Mouse (Mus musculus): ENCODE measurements around the gene Ptprm. TPM values are rescaled to one million over a fixed set of nuclear protein-coding genes. Genes with fewer than 3 reads are reported as not detected.

The Ptprm gene
- 17.2 and 19.7 TPM in 2 replicates for polyA plus RNA-seq (2015; fragmentation: Nextera tagmentation; extraction: Ambion mirVana)

DNA sequence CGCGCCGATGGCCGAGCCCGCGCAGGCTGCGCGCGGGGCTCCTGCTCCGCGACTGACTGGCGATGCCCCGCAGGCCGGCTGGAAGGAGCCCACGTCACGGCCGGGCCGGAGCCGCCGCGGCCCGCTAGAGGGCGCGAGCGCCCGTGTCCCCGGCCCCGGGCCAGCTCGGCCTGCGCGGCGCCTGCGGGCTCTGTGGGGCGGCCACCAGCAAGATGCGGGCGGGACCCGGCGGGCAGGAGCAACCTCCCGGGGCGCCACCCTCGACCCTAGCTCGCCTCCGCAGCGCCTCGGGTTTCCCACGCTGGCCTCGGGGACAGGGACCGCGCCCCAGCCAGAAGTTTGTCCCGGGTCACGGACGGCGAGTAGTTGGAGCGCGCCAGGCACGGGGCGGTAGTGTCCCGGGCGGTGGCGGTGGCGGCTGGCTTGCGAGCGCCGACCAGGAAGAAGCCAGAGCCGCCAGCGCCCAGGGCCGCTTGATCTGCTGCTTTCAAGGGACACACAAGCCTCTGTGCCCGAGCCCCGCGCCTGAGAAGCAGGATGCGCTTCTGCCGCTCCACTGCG lies at the start of gene Ptprm:
TSS of gene Ptprm (minus strand) at position 7 of the 561 bp plus-strand sequence.
- Histone ChIP-seq H3K27me3 (ENCODE audit: control insufficient read depth, insufficient read depth, low read depth, low read length) (peaks cover 4% of the 10 kb centered on the region), H3K4me2 (ENCODE audit: low read length) (peak within 1 kb of the TSS; percentile 94), H3K4me3 (ENCODE audit: low read depth, low read length) (peak within 1 kb of the TSS; percentile 74), H3K36me3 (ENCODE audit: control insufficient read depth, insufficient read depth, low read length) (no peaks in the 10 kb centered on the region), H3K4me1 (ENCODE audit: control insufficient read depth, insufficient read depth, low read length) (peaks cover 15% of the 10 kb centered on the region), H3K27ac (ENCODE audit: low read length) (peak within 1 kb of the TSS; percentile 76), H3K9ac (ENCODE audit: low read depth, low read length) (peak within 1 kb of the TSS; percentile 84), H3K9me3 (replicated peaks; ENCODE audit: control insufficient read depth, low read length, poor library complexity, severe bottlenecking) (no peaks in the 10 kb centered on the region)
- WGBS, result under 1% methylated on average over 69 of the region's 73 CpGs
- ATAC-seq, result peak; percentile 95

DNA sequence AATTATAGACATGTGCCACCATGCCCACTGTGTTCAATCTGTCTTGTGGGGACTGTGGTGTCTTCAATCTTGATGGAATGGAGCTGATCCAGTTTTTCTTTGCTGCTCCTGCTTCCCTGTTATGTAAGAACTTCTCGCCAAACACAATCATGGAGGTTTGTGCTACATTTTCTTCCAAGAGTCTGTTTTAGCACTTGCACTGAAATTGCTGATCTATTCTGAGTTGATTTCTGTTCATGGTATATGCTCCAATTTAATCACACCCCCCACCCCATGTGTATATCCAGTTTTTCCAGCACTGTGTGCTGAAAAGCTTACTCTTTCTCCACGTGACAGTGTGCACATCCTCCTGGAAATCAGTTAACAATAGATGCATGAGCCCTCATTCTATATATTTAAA lies 41.9 kb upstream of the Ptprm start:
- H3K9me3 ChIP-seq (replicated peaks; ENCODE audit: control insufficient read depth, low read length, poor library complexity, severe bottlenecking), result no peaks in the 10 kb centered on the region
- H3K36me3 ChIP-seq (ENCODE audit: control insufficient read depth, insufficient read depth, low read length), result no peaks in the 10 kb centered on the region
- H3K4me3 ChIP-seq (ENCODE audit: low read depth, low read length), result no peak overlapping the region
- ATAC-seq, result no peak
- H3K4me2 ChIP-seq (ENCODE audit: low read length), result no peak overlapping the region
- 86% methylated on average over 2 of the region's 2 CpGs for WGBS
- H3K27me3 ChIP-seq (ENCODE audit: control insufficient read depth, insufficient read depth, low read depth, low read length), result no peaks in the 10 kb centered on the region
- no peak overlapping the region for H3K9ac ChIP-seq (ENCODE audit: low read depth, low read length)
- no peak overlapping the region for H3K27ac ChIP-seq (ENCODE audit: low read length)
- no peaks in the 10 kb centered on the region; the same call in 1 of the 2 replicates for H3K4me1 ChIP-seq (ENCODE audit: control insufficient read depth, insufficient read depth, low read length)

DNA sequence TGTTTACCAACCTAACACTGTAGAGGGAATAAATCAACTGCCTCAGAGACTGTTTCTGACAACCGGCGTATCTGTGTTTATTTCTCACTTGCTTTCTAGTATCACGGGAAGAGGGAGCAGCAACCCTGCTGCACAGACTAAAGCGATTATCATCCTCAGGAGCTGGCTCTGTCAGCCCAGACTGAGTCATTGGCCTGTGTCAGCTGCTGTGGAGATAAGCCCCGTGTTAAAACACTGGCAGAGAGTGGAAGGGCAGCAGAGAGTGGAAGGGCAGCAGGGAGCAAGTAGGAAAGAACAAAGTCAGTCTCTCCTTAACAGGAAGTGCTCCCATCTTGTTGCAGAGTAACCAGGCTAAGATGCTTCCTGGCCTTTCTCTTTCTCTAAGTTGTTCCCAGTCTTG lies 36.6 kb upstream of the Ptprm start:
- Histone ChIP-seq H3K4me1 (ENCODE audit: control insufficient read depth, insufficient read depth, low read length) (no peaks in the 10 kb centered on the region; the same call in 1 of the 2 replicates), H3K36me3 (ENCODE audit: control insufficient read depth, insufficient read depth, low read length) (no peaks in the 10 kb centered on the region), H3K27me3 (ENCODE audit: control insufficient read depth, insufficient read depth, low read depth, low read length) (no peaks in the 10 kb centered on the region), H3K9me3 (replicated peaks; ENCODE audit: control insufficient read depth, low read length, poor library complexity, severe bottlenecking) (no peaks in the 10 kb centered on the region), H3K4me3 (ENCODE audit: low read depth, low read length) (no peak overlapping the region), H3K4me2 (ENCODE audit: low read length) (no peak overlapping the region), H3K27ac (ENCODE audit: low read length) (no peak overlapping the region), H3K9ac (ENCODE audit: low read depth, low read length) (no peak overlapping the region)
- 55% methylated on average over 5 of the region's 5 CpGs for WGBS
- ATAC-seq, result no peak

DNA sequence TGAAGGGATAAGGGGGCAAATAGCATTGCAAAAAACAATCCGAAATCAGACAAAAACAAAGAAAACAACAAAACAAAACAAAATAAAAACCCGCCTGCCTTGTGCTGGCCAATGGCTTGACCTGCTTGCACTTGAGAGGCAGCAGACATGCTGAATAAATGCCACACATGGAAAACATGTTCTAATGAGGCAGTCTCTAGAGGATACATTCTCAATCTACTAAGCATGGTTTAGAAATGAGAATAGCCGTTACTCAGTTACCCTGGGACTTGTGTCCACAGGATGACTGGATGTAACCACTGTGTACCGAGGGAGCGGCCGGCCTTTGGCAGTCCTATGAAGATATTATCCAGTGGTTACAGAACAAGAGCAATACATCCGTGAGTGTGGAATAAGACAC lies 33.9 kb upstream of the Ptprm start:
- no peak for ATAC-seq

DNA sequence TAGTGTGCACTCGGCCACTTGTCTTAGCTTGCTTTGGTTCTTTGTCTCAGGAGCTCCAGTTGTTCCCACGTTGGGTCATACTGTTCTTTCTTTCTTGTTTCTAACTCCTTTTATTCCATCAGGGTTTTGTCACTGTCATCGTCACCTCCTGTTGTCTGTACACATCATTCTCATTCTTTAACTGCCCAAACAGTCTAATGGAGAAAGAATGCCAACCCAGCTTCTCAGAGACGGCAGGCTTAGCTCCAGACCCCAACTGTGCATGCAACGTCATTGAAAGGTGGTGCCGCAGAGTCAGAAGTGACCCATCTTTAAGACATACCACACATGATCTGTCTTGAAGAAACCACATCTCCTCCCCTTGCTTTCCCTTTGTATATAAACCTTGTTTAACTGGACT lies 31.0 kb upstream of the Ptprm start:
- H3K27me3 ChIP-seq (ENCODE audit: control insufficient read depth, insufficient read depth, low read depth, low read length), result no peaks in the 10 kb centered on the region
- ATAC-seq, result no peak
- no peaks in the 10 kb centered on the region for H3K36me3 ChIP-seq (ENCODE audit: control insufficient read depth, insufficient read depth, low read length)
- no peak overlapping the region for H3K4me3 ChIP-seq (ENCODE audit: low read depth, low read length)
- H3K27ac ChIP-seq (ENCODE audit: low read length), result no peak overlapping the region
- H3K4me2 ChIP-seq (ENCODE audit: low read length), result no peak overlapping the region
- no peaks in the 10 kb centered on the region for H3K9me3 ChIP-seq (replicated peaks; ENCODE audit: control insufficient read depth, low read length, poor library complexity, severe bottlenecking)
- 54% methylated on average over 6 of the region's 6 CpGs for WGBS
- no peaks in the 10 kb centered on the region for H3K4me1 ChIP-seq (ENCODE audit: control insufficient read depth, insufficient read depth, low read length)
- no peak overlapping the region for H3K9ac ChIP-seq (ENCODE audit: low read depth, low read length)

More for the DNA sequence above, 33.9 kb upstream of the Ptprm start:
- H3K36me3 ChIP-seq (ENCODE audit: control insufficient read depth, insufficient read depth, low read length), result no peaks in the 10 kb centered on the region
- no peaks in the 10 kb centered on the region for H3K9me3 ChIP-seq (replicated peaks; ENCODE audit: control insufficient read depth, low read length, poor library complexity, severe bottlenecking)
- WGBS, result 65% methylated on average over 7 of the region's 7 CpGs
- H3K4me1 ChIP-seq (ENCODE audit: control insufficient read depth, insufficient read depth, low read length), result no peaks in the 10 kb centered on the region; the same call in 1 of the 2 replicates
- H3K9ac ChIP-seq (ENCODE audit: low read depth, low read length), result no peak overlapping the region
- no peak overlapping the region for H3K27ac ChIP-seq (ENCODE audit: low read length)
- H3K4me2 ChIP-seq (ENCODE audit: low read length), result no peak overlapping the region
- H3K27me3 ChIP-seq (ENCODE audit: control insufficient read depth, insufficient read depth, low read depth, low read length), result no peaks in the 10 kb centered on the region
- H3K4me3 ChIP-seq (ENCODE audit: low read depth, low read length), result no peak overlapping the region

DNA sequence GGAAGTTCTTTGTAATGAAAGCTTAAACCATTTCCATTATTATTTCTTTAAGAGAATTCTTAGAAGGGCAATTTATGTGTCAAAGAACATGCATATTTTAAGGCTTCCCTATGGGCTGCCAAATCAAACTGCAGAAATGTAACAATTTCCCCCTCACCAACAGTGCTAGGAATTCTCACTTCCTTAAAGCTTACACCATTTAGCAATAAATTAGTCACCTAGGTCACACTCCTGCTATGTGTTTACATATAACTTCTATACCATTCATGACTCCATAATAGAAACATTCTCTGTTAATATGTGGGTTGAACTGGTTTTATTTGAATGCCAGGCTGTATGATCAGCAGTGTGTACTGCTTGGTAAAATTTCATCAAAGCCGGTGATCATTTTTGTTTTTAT lies 29.4 kb upstream of the Ptprm start:
- no peak overlapping the region for H3K27ac ChIP-seq (ENCODE audit: low read length)
- no peaks in the 10 kb centered on the region for H3K9me3 ChIP-seq (replicated peaks; ENCODE audit: control insufficient read depth, low read length, poor library complexity, severe bottlenecking)
- no peaks in the 10 kb centered on the region for H3K4me1 ChIP-seq (ENCODE audit: control insufficient read depth, insufficient read depth, low read length)
- H3K9ac ChIP-seq (ENCODE audit: low read depth, low read length), result no peak overlapping the region
- 95% methylated on average over 1 of the region's 1 CpGs for WGBS
- H3K4me2 ChIP-seq (ENCODE audit: low read length), result no peak overlapping the region
- ATAC-seq, result no peak
- no peaks in the 10 kb centered on the region for H3K27me3 ChIP-seq (ENCODE audit: control insufficient read depth, insufficient read depth, low read depth, low read length)
- H3K36me3 ChIP-seq (ENCODE audit: control insufficient read depth, insufficient read depth, low read length), result no peaks in the 10 kb centered on the region
- no peak overlapping the region for H3K4me3 ChIP-seq (ENCODE audit: low read depth, low read length)

DNA sequence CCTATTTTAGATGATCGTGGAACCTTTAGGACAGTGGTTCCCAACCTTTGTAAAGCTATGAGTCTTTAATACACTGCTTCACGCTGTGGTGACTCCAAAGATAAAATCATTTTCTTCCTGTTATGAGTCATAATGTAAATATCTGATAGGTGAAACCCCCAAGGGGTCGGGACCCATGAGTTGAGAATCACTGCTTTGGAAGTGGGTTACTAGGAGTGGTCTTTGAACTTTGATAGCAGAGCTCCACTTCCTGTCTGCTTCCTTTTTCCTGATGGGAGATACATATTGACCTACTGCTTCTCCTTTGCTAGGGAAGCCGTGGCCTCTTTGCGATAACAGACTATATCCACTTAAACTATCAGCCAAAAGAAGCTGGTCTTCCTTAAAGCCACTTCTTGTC lies 27.4 kb upstream of the Ptprm start:
- no peaks in the 10 kb centered on the region for H3K36me3 ChIP-seq (ENCODE audit: control insufficient read depth, insufficient read depth, low read length)
- WGBS, result 87% methylated on average over 5 of the region's 5 CpGs
- no peak overlapping the region for H3K4me3 ChIP-seq (ENCODE audit: low read depth, low read length)
- no peak for ATAC-seq
- H3K4me2 ChIP-seq (ENCODE audit: low read length), result no peak overlapping the region
- no peak overlapping the region for H3K9ac ChIP-seq (ENCODE audit: low read depth, low read length)
- no peak overlapping the region for H3K27ac ChIP-seq (ENCODE audit: low read length)
- H3K4me1 ChIP-seq (ENCODE audit: control insufficient read depth, insufficient read depth, low read length), result no peaks in the 10 kb centered on the region
- H3K27me3 ChIP-seq (ENCODE audit: control insufficient read depth, insufficient read depth, low read depth, low read length), result no peaks in the 10 kb centered on the region
- no peaks in the 10 kb centered on the region for H3K9me3 ChIP-seq (replicated peaks; ENCODE audit: control insufficient read depth, low read length, poor library complexity, severe bottlenecking)

DNA sequence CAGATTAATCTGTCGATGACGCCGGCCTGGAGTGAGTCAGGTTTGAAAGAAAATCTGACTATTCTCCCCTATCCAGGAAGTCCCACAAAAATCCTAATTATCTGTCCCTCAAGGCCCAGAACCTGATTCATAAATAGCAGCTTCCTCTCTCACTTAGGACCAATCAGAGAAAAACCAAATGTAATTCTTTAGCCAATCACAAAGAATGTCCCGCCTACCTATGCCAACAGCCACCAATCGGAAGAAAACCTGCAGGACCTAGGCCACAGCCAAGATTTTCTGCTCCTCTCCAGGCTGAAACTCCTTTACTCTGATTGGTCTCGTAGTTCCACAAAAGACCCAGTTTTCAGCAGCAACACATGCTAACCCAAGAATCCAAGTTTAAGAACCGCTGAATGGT lies 13.6 kb upstream of the Ptprm start:
- WGBS, result 93% methylated on average over 7 of the region's 7 CpGs

DNA sequence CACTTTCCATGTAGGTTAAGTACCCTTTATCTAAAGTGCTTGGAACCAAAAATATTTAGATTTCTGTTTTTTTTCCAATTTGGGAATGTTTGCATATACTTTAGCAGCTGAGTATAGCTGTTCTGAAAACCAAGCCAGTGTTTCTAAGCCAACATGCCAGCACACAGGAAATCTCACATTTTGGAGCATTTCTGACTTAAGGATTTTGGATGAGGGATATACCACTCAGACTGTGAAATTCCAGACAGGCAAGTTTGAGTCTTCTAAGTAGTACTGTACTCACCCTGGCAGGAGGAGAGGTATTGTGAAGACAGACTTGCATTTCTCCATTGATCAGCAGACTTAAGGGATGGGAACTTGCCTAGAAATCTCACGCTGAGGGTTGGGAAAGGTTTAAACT lies 10.2 kb upstream of the Ptprm start:
- H3K27me3 ChIP-seq (ENCODE audit: control insufficient read depth, insufficient read depth, low read depth, low read length), result no peaks in the 10 kb centered on the region
- WGBS, result 76% methylated on average over 1 of the region's 1 CpGs
- H3K9me3 ChIP-seq (replicated peaks; ENCODE audit: control insufficient read depth, low read length, poor library complexity, severe bottlenecking), result no peaks in the 10 kb centered on the region
- H3K27ac ChIP-seq (ENCODE audit: low read length), result no peak overlapping the region
- 0 out of 2 replicates have a peak, but pooled peaks cover 2% of the 10 kb centered on the region for H3K4me1 ChIP-seq (ENCODE audit: control insufficient read depth, insufficient read depth, low read length)
- H3K4me2 ChIP-seq (ENCODE audit: low read length), result no peak overlapping the region
- no peak overlapping the region for H3K4me3 ChIP-seq (ENCODE audit: low read depth, low read length)
- ATAC-seq, result no peak
- H3K9ac ChIP-seq (ENCODE audit: low read depth, low read length), result no peak overlapping the region
- H3K36me3 ChIP-seq (ENCODE audit: control insufficient read depth, insufficient read depth, low read length), result no peaks in the 10 kb centered on the region

More for the DNA sequence above, 13.6 kb upstream of the Ptprm start:
- H3K27me3 ChIP-seq (ENCODE audit: control insufficient read depth, insufficient read depth, low read depth, low read length), result no peaks in the 10 kb centered on the region
- H3K4me1 ChIP-seq (ENCODE audit: control insufficient read depth, insufficient read depth, low read length), result no peaks in the 10 kb centered on the region
- H3K9me3 ChIP-seq (replicated peaks; ENCODE audit: control insufficient read depth, low read length, poor library complexity, severe bottlenecking), result no peaks in the 10 kb centered on the region
- H3K36me3 ChIP-seq (ENCODE audit: control insufficient read depth, insufficient read depth, low read length), result no peaks in the 10 kb centered on the region
- H3K4me3 ChIP-seq (ENCODE audit: low read depth, low read length), result no peak overlapping the region
- H3K9ac ChIP-seq (ENCODE audit: low read depth, low read length), result no peak overlapping the region
- H3K27ac ChIP-seq (ENCODE audit: low read length), result no peak overlapping the region
- H3K4me2 ChIP-seq (ENCODE audit: low read length), result no peak overlapping the region
- no peak for ATAC-seq

All from midbrain, embryonic 16.5 days (tissue).